Mouse (Mus musculus) embryo, embryonic 10 days (tissue): ENCODE results near the gene C130026I21Rik.
"Not testable (repeated sequence)": the region's sequence is repeated elsewhere in the genome, so short reads cannot be mapped to it uniquely, and the experiment has no call there.

Experiments used
- DNase-seq: peaks from one replicate; pipeline ENCODE4 v3.0.0-alpha.2; 2015; ENCODE audit warnings: low spot score

Gene C130026I21Rik

GRCm38 (mm10) chr1:85270466-85270865 is at the start of gene C130026I21Rik:
Gene C130026I21Rik, minus strand, starts transcription at chr1:85270566.
- not testable (repeated sequence) for DNase-seq

DNA sequence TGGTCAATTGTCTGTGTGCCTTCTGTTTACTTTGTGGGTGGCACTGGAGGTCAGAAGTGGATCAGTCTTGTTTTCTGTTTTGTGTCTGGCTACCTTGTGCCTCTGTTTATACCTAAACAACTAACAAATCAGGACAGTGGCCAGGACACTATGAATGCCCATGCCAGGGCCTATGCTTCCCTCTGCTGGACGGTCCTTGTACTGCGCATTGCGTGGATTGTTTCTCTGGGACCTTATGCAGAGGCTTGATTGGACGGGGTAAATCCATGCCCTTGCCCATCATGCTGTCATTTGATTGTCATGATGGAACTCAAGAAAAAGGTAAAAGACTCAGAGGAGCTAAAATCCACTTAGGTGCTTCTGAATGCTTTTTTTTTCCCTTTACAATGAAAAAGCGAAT is 16.7 kb upstream of the C130026I21Rik start:
- not testable (repeated sequence) for DNase-seq

DNA sequence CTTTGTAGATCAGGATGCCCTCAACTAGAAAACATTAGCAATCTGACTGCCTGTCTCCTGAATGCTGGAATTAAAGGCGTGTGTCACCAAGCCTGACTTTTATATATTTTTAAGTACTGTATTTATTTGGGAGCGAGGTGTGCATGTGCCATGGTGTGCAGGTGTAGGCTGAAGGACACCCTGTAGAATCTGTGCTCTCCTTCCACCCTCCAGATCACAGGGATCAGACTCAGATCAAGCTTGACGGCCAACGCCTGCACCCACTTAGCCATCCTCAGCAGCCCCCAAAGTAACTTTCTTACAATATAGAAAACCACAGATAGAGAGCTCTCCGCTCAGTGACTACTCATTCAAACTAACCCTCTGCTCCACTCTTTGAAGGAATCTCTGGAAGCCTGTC is 6.1 kb upstream of the C130026I21Rik start:
- not testable (repeated sequence) for DNase-seq

DNA sequence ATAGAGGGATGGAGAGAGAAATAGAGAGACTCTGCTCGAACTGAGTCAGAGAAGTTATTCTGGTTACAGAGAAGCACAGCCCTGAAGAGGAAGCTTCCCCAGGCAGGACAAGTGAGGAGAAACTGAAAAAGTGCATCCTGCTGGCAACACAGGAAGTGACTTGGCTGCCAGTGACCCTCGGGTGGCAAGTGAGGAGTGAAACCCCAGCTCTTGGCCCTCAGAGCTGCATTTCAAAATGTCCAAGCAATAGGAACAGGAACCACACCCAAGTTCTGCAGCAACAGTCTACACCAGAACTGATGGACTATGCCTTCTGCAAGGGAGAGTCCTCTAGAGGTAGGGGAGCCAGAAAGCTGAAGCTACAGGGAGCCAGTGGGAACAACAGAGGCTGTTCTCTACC is 11.7 kb downstream of the C130026I21Rik start:
- DNase-seq = not testable (repeated sequence)

GRCm38 (mm10) chr1:85255217-85255616 is 15.1 kb downstream of the C130026I21Rik start:
- not testable (repeated sequence) for DNase-seq

DNA sequence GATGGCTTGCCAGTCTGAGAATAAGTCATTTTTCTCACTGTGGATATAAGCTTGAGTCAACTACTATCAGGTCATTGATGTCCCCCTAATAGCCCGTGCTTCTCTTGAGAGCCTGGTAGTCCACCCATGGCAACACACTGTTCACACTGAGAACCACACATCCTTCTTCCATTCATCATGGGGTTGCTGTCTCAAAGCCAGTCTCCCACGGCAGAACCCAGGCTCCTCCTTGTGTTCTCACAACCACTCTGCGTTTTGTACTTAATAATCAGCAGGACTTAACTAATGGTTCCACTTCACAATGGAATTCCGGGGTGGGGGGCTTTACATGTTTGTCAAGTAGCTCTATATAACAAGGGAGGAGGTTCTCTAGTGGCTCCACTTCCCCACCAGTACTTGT is 19.2 kb downstream of the C130026I21Rik start:
- DNase-seq = not testable (repeated sequence)

- DNase-seq = not testable (repeated sequence)
Measured at GRCm38 (mm10) chr1:85248985-85249384, 21.4 kb downstream of the C130026I21Rik start.

DNA sequence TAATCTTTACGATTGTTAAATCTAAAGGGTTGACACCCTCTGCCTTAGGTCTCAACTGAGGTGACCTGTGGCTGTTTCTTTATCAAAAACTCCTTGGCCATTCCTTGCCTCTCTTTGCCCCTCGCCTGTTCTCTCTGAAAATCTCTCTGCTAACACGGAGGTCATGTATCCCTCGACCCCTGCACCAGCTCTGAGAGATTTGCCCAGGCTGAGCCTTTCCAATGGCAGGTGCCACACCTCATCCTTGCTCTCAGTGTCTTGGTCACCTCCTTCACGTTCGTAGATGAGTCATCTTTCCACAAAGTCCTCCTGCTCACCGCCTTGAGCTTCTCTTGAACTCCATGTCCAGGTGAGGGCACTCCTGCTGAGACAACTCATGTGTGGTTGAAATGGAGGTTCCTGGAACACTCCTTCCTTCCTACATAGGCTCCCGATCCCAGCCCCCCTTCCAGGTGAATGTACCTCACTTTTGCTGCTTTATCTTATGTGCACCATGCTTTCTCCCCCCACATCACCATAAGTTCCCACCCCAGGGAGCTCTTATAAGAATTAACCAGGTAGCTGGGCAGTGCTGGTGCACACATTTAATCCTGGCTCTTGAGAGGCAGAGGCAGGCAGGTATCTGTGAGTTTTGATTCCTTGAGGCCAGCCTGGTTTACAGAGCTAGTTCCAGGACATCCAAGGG is 23.4 kb downstream of the C130026I21Rik start:
- not testable (repeated sequence) for DNase-seq

- not testable (repeated sequence) for DNase-seq
Measured at GRCm38 (mm10) chr1:85246266-85246665, 24.1 kb downstream of the C130026I21Rik start.

GRCm38 (mm10) chr1:85244941-85245340 is 25.4 kb downstream of the C130026I21Rik start:
- not testable (repeated sequence) for DNase-seq

DNA sequence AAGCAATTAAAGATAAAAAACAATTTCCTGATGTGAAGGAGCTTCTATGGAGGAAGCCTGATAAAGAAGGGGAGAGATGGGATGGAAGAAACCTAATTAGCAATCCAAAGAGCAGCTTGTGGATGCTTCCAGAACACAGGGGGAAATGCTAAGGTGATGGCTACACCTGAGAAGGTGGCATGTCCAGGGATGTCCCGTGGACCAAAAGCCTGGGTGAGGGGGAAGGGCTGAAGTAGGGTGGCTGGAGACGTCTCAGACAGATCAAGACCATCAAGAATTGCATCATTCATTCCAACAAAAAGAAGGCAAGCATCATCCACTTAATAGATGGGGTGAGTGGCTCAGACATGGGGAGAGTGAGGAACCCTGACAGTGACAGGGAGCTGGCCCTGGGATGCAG is 27.3 kb downstream of the C130026I21Rik start:
- DNase-seq = not testable (repeated sequence)

DNA sequence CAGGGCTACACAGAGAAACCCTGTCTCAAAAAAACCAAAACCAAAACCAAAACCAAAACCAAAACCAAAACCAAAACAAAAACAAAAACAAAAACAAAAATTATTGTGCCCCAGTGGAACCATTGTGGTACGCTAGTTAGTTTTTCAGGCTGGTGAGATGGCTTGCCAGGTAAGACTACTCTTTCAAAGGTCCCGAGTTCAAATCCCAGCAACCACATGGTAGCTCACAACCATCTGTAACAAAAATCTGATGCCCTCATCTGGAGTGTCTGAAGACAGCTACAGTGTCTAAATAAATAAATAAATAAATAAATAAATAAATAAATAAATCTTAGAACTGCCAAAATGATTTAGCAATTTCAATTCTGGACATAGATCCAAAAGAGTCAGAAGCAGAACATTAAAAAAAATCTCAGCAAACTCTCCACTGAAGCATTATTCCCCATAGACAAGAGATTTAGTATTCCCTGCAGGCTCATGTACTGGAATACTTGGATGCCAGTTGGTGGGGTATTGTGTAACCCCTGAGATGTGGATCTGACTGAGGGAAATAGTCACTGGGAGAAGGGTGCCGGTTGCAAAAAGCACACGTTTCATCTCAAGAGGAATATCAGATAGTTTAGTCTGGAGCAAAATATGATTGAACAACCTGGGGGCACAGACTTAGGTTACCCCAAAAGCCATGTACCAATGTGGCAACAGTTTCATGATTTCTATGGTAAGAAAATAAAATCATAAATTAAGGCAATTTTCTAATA is 31.2 kb downstream of the C130026I21Rik start:
- not testable (repeated sequence) for DNase-seq

GRCm38 (mm10) chr1:85206531-85206930 is 63.8 kb downstream of the C130026I21Rik start:
- not testable (repeated sequence) for DNase-seq

DNA sequence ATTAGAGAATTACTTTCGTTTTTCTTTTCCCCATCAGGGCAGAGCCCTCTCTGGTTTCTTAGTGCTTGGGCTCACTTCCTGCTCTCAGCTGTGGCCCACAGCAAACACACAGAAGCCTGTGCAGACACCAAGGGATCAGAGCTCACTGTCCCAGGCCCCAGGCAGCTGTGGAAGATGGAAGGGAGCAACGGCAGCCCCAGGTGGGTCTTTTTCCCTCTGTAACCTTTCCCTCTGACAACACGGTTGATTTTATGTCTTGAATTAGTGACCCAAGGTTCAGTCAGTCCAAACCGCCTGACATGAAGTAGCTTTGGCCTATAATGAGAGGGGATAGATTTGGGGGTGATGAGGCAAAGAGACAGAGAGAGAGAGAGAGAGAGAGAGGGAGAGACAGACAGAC is 70.8 kb downstream of the C130026I21Rik start:
- not testable (repeated sequence) for DNase-seq

- DNase-seq = not testable (repeated sequence)
Measured at GRCm38 (mm10) chr1:85198647-85199350, 71.6 kb downstream of the C130026I21Rik start.

GRCm38 (mm10) chr1:85196732-85197131 is 73.6 kb downstream of the C130026I21Rik start:
- DNase-seq = not testable (repeated sequence)

DNA sequence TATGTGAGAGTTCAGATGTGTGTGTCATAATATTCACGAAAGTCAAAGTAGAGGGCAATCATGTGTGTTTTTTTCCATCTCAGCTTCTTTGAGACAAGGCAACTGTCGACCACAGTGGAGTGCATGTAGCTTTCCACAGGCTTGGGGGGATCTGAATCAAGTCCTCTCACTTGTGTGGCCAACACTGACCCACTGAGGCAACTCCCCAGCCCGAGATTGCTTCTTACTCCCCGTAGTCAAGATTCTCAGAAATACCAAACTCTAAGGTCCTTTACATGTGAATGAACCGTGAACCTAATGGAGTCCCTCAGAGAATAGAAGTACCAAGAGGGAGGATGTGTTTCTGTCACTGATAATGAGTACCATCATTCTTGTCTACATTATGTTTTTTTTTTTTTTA is 76.6 kb downstream of the C130026I21Rik start:
- not testable (repeated sequence) for DNase-seq

GRCm38 (mm10) chr1:85181981-85182380 is 88.4 kb downstream of the C130026I21Rik start:
- not testable (repeated sequence) for DNase-seq

- DNase-seq = not testable (repeated sequence)
Measured at GRCm38 (mm10) chr1:85178971-85179370, 91.4 kb downstream of the C130026I21Rik start.

- DNase-seq = not testable (repeated sequence)
Measured at GRCm38 (mm10) chr1:85162841-85163240, 107.5 kb downstream of the C130026I21Rik start.

DNA sequence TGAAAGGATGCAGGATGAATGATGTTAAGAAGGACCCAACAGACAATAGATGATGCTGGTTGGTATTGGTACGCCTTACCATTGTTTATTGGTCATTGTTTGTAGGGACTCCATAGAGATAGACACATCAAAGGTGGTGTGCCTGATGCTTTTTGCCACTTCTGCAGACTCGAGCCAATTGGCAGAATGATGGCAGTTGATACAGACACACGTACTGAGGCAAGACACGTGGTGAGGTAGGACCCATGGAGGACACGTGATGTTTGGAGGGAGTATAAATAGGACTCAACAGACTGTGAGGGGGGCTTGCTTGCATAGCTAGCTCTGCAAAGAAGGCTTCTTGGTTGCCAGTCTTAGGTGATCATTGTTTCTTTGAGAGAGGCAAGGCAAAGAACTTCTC is 115.2 kb downstream of the C130026I21Rik start:
- not testable (repeated sequence) for DNase-seq

GRCm38 (mm10) chr1:85133671-85134070 is 136.7 kb downstream of the C130026I21Rik start:
- not testable (repeated sequence) for DNase-seq
